ENCODE assay signal across 9 mouse cellular contexts in genomic region chr11:70289236-70289635, GRCm38 (mm10). TPM values are rescaled to one million over a fixed set of nuclear protein-coding genes. Genes with fewer than 3 reads are reported as not detected.
DNase-seq lines count a peak whose midpoint lies in the region; ATAC-seq lines count a peak whose summit lies in the region.
"Had no signal": no experiment of that assay in that cellular context is flagged by ENCODE, and none has a peak within 500 bp of the region (broad histone marks: within the 10 kb centered on the region; RNA-seq: fewer than 3 reads in every experiment).

No protein-coding gene starts in this region.

- H3K4me1 ChIP-seq in hindbrain, embryonic 16.5 days (ENCODE audit: control insufficient read depth, insufficient read depth, low read depth, low read length), result 0 out of 2 replicates have a peak, but pooled peaks cover 2% of the 10 kb centered on the region
- no peaks in the 10 kb centered on the region for H3K4me1 ChIP-seq in hindbrain, embryonic 13.5 days (replicated peaks)
- H3K4me1 ChIP-seq in stomach, embryonic 16.5 days (ENCODE audit: control insufficient read depth, insufficient read depth, low read length), result no peaks in the 10 kb centered on the region
- H3K4me1 ChIP-seq: liver, embryonic 13.5 days had no signal

- peak; percentile 63 to 65 for DNase-seq in right cerebral cortex, postnatal 10 days (ENCODE audit: low spot score in 2 of 2)
- no peak for DNase-seq in right cerebral cortex, postnatal 25 days
- DNase-seq in heart, postnatal 10 days, result peak; percentile 36 to 47
- no peak for DNase-seq in embryo, embryonic 10 days (ENCODE audit: low spot score)
- DNase-seq in thymus, postnatal 36 days, result no peak
- DNase-seq: liver, embryonic 13.5 days had no signal

- 44% methylated on average over 6 of the region's 6 CpGs for WGBS in hindbrain, embryonic 16.5 days
- WGBS in hindbrain, embryonic 13.5 days, result 50% methylated on average over 6 of the region's 6 CpGs
- 30% methylated on average over 6 of the region's 6 CpGs for whole genome bisulfite sequencing in stomach, embryonic 16.5 days

- no peaks in the 10 kb centered on the region for H3K36me3 ChIP-seq in hindbrain, embryonic 16.5 days (ENCODE audit: control insufficient read depth, insufficient read depth, low read length)
- no peaks in the 10 kb centered on the region for H3K36me3 ChIP-seq in hindbrain, embryonic 13.5 days
- no peaks in the 10 kb centered on the region for H3K36me3 ChIP-seq in stomach, embryonic 16.5 days (ENCODE audit: control insufficient read depth, insufficient read depth, low read length)
- H3K36me3 ChIP-seq: liver, embryonic 13.5 days had no signal

- intact Hi-C loops in heart, postnatal 10 days (cut with DNase I), result no loop called here

- no peak overlapping the region for H3K27ac ChIP-seq in hindbrain, embryonic 16.5 days (ENCODE audit: low read depth, low read length)
- H3K27ac ChIP-seq in hindbrain, embryonic 13.5 days, result no peak overlapping the region
- peak overlapping the region; percentile 31 for H3K27ac ChIP-seq in stomach, embryonic 16.5 days (ENCODE audit: low read length)
- H3K27ac ChIP-seq: liver, embryonic 13.5 days had no signal

- ATAC-seq in hindbrain, embryonic 16.5 days, result no peak
- no peak for ATAC-seq in hindbrain, embryonic 13.5 days (ENCODE audit: low FRiP score)
- no peak for ATAC-seq in stomach, embryonic 16.5 days (ENCODE audit: insufficient read depth, low FRiP score)

- H3K9ac ChIP-seq in hindbrain, embryonic 16.5 days (ENCODE audit: low read depth, low read length), result 0 out of 2 replicates have a peak overlapping the region, but pooled peaks have one; percentile 14
- H3K9ac ChIP-seq in hindbrain, embryonic 13.5 days, result no peak overlapping the region
- no peak overlapping the region for H3K9ac ChIP-seq in stomach, embryonic 16.5 days (ENCODE audit: low read length)
- H3K9ac ChIP-seq: liver, embryonic 13.5 days had no signal

- H3K9me3 ChIP-seq in hindbrain, embryonic 16.5 days (ENCODE audit: control insufficient read depth, low read length), result no peaks in the 10 kb centered on the region
- no peaks in the 10 kb centered on the region for H3K9me3 ChIP-seq in hindbrain, embryonic 13.5 days
- no peaks in the 10 kb centered on the region for H3K9me3 ChIP-seq in stomach, embryonic 16.5 days (replicated peaks; ENCODE audit: control insufficient read depth, low read length)
- H3K9me3 ChIP-seq: liver, embryonic 13.5 days had no signal

- no peak overlapping the region for H3K4me2 ChIP-seq in hindbrain, embryonic 16.5 days (ENCODE audit: low read length)
- no peak overlapping the region for H3K4me2 ChIP-seq in hindbrain, embryonic 13.5 days
- H3K4me2 ChIP-seq in stomach, embryonic 16.5 days (ENCODE audit: low read depth, low read length), result no peak overlapping the region
- H3K4me2 ChIP-seq: liver, embryonic 13.5 days had no signal

- no peak overlapping the region for H3K4me3 ChIP-seq in hindbrain, embryonic 16.5 days (ENCODE audit: low read length)
- no peak overlapping the region for H3K4me3 ChIP-seq in hindbrain, embryonic 13.5 days
- H3K4me3 ChIP-seq in stomach, embryonic 16.5 days (replicated peaks; ENCODE audit: low read length), result no peak overlapping the region
- H3K4me3 ChIP-seq: liver, embryonic 13.5 days had no signal

- no peaks in the 10 kb centered on the region for H3K27me3 ChIP-seq in hindbrain, embryonic 16.5 days (replicated peaks; ENCODE audit: control insufficient read depth, insufficient read depth, low read length)
- 0 out of 2 replicates have a peak, but pooled peaks cover 2% of the 10 kb centered on the region for H3K27me3 ChIP-seq in hindbrain, embryonic 13.5 days
- H3K27me3 ChIP-seq in stomach, embryonic 16.5 days (ENCODE audit: control insufficient read depth, insufficient read depth, low read length), result no peaks in the 10 kb centered on the region
- H3K27me3 ChIP-seq: liver, embryonic 13.5 days had no signal

RNA-seq across cellular contexts. Expression of gene Alox12e, which starts 33.2 kb away (rescaled TPM):
- polyA plus RNA-seq in hindbrain, embryonic 16.5 days (2015; fragmentation: Nextera tagmentation; extraction: Ambion mirVana), result 0.09 and 0.14 TPM in 2 replicates
- polyA plus RNA-seq in hindbrain, embryonic 13.5 days (2015; fragmentation: Nextera tagmentation; extraction: Ambion mirVana), result not detected in 2 replicates
- total RNA-seq in heart, postnatal 10 days (2021), result not detected
- not detected in 2 replicates for polyA plus RNA-seq in stomach, embryonic 16.5 days (2015; fragmentation: Nextera tagmentation; extraction: Ambion mirVana)

RNA-seq across cellular contexts. Expression of gene Alox12, which starts 34.1 kb away (rescaled TPM):
- 1.1 and 1.3 TPM in 2 replicates for polyA plus RNA-seq in hindbrain, embryonic 16.5 days (2015; fragmentation: Nextera tagmentation; extraction: Ambion mirVana)
- 2.1 and 2.8 TPM in 2 replicates for polyA plus RNA-seq in hindbrain, embryonic 13.5 days (2015; fragmentation: Nextera tagmentation; extraction: Ambion mirVana)
- 1 to 10 TPM; 3.4 to 5.2 TPM for total RNA-seq in heart, postnatal 10 days (2021)
- 17.8 and 21.0 TPM in 2 replicates for polyA plus RNA-seq in stomach, embryonic 16.5 days (2015; fragmentation: Nextera tagmentation; extraction: Ambion mirVana)

RNA-seq across cellular contexts. Expression of gene Rnasek, which starts 49.6 kb away (rescaled TPM):
- 416 and 443 TPM in 2 replicates for polyA plus RNA-seq in hindbrain, embryonic 16.5 days (2015; fragmentation: Nextera tagmentation; extraction: Ambion mirVana)
- polyA plus RNA-seq in hindbrain, embryonic 13.5 days (2015; fragmentation: Nextera tagmentation; extraction: Ambion mirVana), result 340 and 342 TPM in 2 replicates
- total RNA-seq in heart, postnatal 10 days (2021), result 100 to 1,000 TPM in 1 of 2 experiments, 10 to 100 TPM in 1; 96.4 to 102 TPM
- polyA plus RNA-seq in stomach, embryonic 16.5 days (2015; fragmentation: Nextera tagmentation; extraction: Ambion mirVana), result 207 and 226 TPM in 2 replicates

RNA-seq across cellular contexts. Expression of gene Gm21988, which starts 49.6 kb away (rescaled TPM):
- 13.8 and 15.7 TPM in 2 replicates for polyA plus RNA-seq in hindbrain, embryonic 16.5 days (2015; fragmentation: Nextera tagmentation; extraction: Ambion mirVana)
- 12.4 and 14.7 TPM in 2 replicates for polyA plus RNA-seq in hindbrain, embryonic 13.5 days (2015; fragmentation: Nextera tagmentation; extraction: Ambion mirVana)
- total RNA-seq in heart, postnatal 10 days (2021), result 1 to 10 TPM; 3.3 to 3.4 TPM
- 9.6 and 10.2 TPM in 2 replicates for polyA plus RNA-seq in stomach, embryonic 16.5 days (2015; fragmentation: Nextera tagmentation; extraction: Ambion mirVana)

RNA-seq across cellular contexts. Expression of gene 0610010K14Rik, which starts 51.5 kb away (rescaled TPM):
- polyA plus RNA-seq in hindbrain, embryonic 16.5 days (2015; fragmentation: Nextera tagmentation; extraction: Ambion mirVana), result 167 and 175 TPM in 2 replicates
- polyA plus RNA-seq in hindbrain, embryonic 13.5 days (2015; fragmentation: Nextera tagmentation; extraction: Ambion mirVana), result 193 and 201 TPM in 2 replicates
- total RNA-seq in heart, postnatal 10 days (2021), result 10 to 100 TPM; 54.8 to 60.8 TPM
- 119 and 132 TPM in 2 replicates for polyA plus RNA-seq in stomach, embryonic 16.5 days (2015; fragmentation: Nextera tagmentation; extraction: Ambion mirVana)

Comparison
In these comparisons a context has a peak if more than half of its experiments do, and no peak if none do; other contexts are left out.
1. DNase-seq: peak in right cerebral cortex, postnatal 10 days (2 of 2) and heart, postnatal 10 days (2 of 2); none in right cerebral cortex, postnatal 25 days (single experiment), embryo, embryonic 10 days (single experiment) and thymus, postnatal 36 days (0 of 2).